Mouse (Mus musculus): ENCODE results near the gene Olfr1377.

GRCm38 (mm10) chr11:50932040-50932439 is 49.7 kb upstream of the Olfr1377 start:
- TF ChIP-seq POLR2A (IDR thresholded peaks at IDR 0.05; ENCODE audit: low read depth, low read length) (no peak), CTCF (conservative IDR thresholded peaks at IDR 0.05; ENCODE audit: insufficient read depth, insufficient read length, low read depth, low read length) (no peak)
